ENCODE assay signal across 15 mouse cellular contexts in the genomic region with DNA sequence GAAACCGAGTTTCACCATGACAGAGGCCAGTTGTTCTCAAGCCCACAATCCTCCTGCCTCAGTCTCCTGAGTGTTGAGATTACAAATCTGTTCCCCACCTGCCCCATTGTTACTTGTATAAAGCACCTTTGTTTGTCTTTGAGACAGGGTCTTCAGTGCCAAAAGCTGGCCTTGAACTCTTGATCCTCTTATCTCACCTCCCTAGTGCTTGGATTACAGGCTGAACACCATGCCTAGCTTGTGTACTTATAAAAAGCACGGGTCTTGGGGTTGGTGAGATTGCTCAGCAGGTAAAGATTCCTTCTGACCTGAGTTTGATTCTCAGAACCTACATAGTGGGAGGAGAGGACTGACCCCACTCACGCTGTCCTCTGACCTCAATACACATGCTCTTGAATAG.
"Had no signal": no experiment of that assay in that cellular context is flagged by ENCODE, and none has a peak within 500 bp of the region (broad histone marks: within the 10 kb centered on the region; RNA-seq: fewer than 3 reads in every experiment).

No protein-coding gene starts in this region.

- H3K27ac ChIP-seq: kidney, postnatal 0 days; left cerebral cortex, adult 2 months; limb, embryonic 10.5 days; liver, embryonic 12.5 days; lung, embryonic 15.5 days; macrophage; midbrain, embryonic 13.5 days; neural tube, embryonic 15.5 days had no signal

- H3K36me3 ChIP-seq: limb, embryonic 10.5 days; liver, embryonic 12.5 days; lung, embryonic 15.5 days; midbrain, embryonic 13.5 days; neural tube, embryonic 15.5 days had no signal

- H3K9ac ChIP-seq: liver, embryonic 12.5 days; lung, embryonic 15.5 days; midbrain, embryonic 13.5 days; neural tube, embryonic 15.5 days had no signal

- H3K27me3 ChIP-seq: liver, embryonic 12.5 days; lung, embryonic 15.5 days; midbrain, embryonic 13.5 days; neural tube, embryonic 15.5 days had no signal

- H3K4me1 ChIP-seq: liver, embryonic 12.5 days; neural tube, embryonic 15.5 days had no signal

- DNase-seq: kidney, adult 18-20 months; lung, postnatal 14 days; thymus, adult 18-20 months; thymus, postnatal 14 days had no signal

- H3K4me3 ChIP-seq: left cerebral cortex, adult 2 months; limb, embryonic 10.5 days; liver, embryonic 12.5 days; lung, embryonic 15.5 days; megakaryocyte, embryonic 14.5 days; midbrain, embryonic 13.5 days; neural tube, embryonic 15.5 days had no signal

- ATAC-seq: hindbrain, embryonic 16.5 days; inflammation-experienced regulatory T-cells, adult 6 months; liver, embryonic 12.5 days; midbrain, embryonic 13.5 days had no signal

- H3K9me3 ChIP-seq: limb, embryonic 10.5 days; liver, embryonic 12.5 days; lung, embryonic 15.5 days; megakaryocyte, embryonic 14.5 days; midbrain, embryonic 13.5 days; neural tube, embryonic 15.5 days had no signal

- H3K4me2 ChIP-seq: liver, embryonic 12.5 days; lung, embryonic 15.5 days; midbrain, embryonic 13.5 days; neural tube, embryonic 15.5 days had no signal
